Mouse (Mus musculus): ENCODE results near the gene Adm2. TPM values are rescaled to one million over a fixed set of nuclear protein-coding genes. Genes with fewer than 3 reads are reported as not detected.

Adm2 gene
- total RNA-seq, 2 experiments from 2014 or later, result not detected

GRCm38 (mm10) chr15:89309962-89310498 is 12.5 kb upstream of the Adm2 start:
- no peak for DNase-seq

GRCm38 (mm10) chr15:89313359-89313758 is 9.2 kb upstream of the Adm2 start:
- DNase-seq, result no peak

GRCm38 (mm10) chr15:89314107-89314506 is 8.4 kb upstream of the Adm2 start:
- no peak for DNase-seq

- DNase-seq, result peak; percentile 45
These were observed 7.9 kb upstream of the Adm2 start for GRCm38 (mm10) chr15:89314511-89315189.

GRCm38 (mm10) chr15:89315190-89315731 is 7.3 kb upstream of the Adm2 start, which contains the start of gene Sbf1:
TSS of gene Sbf1 (minus strand) at chr15:89315311.
- DNase-seq, result peak; percentile 98

GRCm38 (mm10) chr15:89316146-89316545 is 6.4 kb upstream of the Adm2 start:
- no peak for DNase-seq

- no peak for DNase-seq
These were observed 1.3 kb upstream of the Adm2 start for GRCm38 (mm10) chr15:89321264-89321663.

GRCm38 (mm10) chr15:89323656-89324055 is 1.1 kb downstream of the Adm2 start:
- no peak for DNase-seq

GRCm38 (mm10) chr15:89326441-89326840 is 3.9 kb downstream of the Adm2 start:
- DNase-seq, result no peak

GRCm38 (mm10) chr15:89334271-89334670 is 11.8 kb downstream of the Adm2 start, which contains the start of gene Miox:
TSS of gene Miox (plus strand) at chr15:89334398.
- no peak for DNase-seq

- no peak for DNase-seq
These were observed 12.4 kb downstream of the Adm2 start for GRCm38 (mm10) chr15:89334774-89335537.

- DNase-seq, result no peak
These were observed 13.9 kb downstream of the Adm2 start for GRCm38 (mm10) chr15:89336422-89336821.

- DNase-seq, result no peak
These were observed 17.2 kb downstream of the Adm2 start for GRCm38 (mm10) chr15:89339696-89340095.

GRCm38 (mm10) chr15:89340136-89340535 is 17.6 kb downstream of the Adm2 start:
- no peak for DNase-seq

- DNase-seq, result no peak
These were observed 19.2 kb downstream of the Adm2 start for GRCm38 (mm10) chr15:89341678-89342077.

GRCm38 (mm10) chr15:89343325-89343724 is 20.8 kb downstream of the Adm2 start:
- DNase-seq, result no peak

- no peak for DNase-seq
These were observed 27.9 kb downstream of the Adm2 start for GRCm38 (mm10) chr15:89350447-89350846.

- DNase-seq, result no peak
These were observed 28.8 kb downstream of the Adm2 start for GRCm38 (mm10) chr15:89351302-89351701.

- no peak for DNase-seq
These were observed 29.5 kb downstream of the Adm2 start for GRCm38 (mm10) chr15:89352054-89352453.

GRCm38 (mm10) chr15:89352795-89353194 is 30.3 kb downstream of the Adm2 start:
- DNase-seq, result no peak

GRCm38 (mm10) chr15:89353837-89354236 is 31.3 kb downstream of the Adm2 start:
- no peak for DNase-seq

GRCm38 (mm10) chr15:89354455-89354854 is 31.9 kb downstream of the Adm2 start:
- DNase-seq, result peak; percentile 12

Data from gastrocnemius, postnatal 10 days (tissue).